Mouse (Mus musculus): ENCODE measurements around the gene Tnxb.

- TF ChIP-seq CTCF (IDR thresholded peaks at IDR 0.05) (no peak), POLR2A (IDR thresholded peaks at IDR 0.05; ENCODE audit: insufficient read depth, low read depth, low read length) (no peak)
Measured at GRCm38 (mm10) chr17:34727887-34728286, 57.6 kb downstream of the Tnxb start.

Measured in heart, adult 2 months (tissue).